Mouse (Mus musculus): Measurements from ENCODE around the gene Fgf4. TPM values are rescaled to one million over a fixed set of nuclear protein-coding genes. Genes with fewer than 3 reads are reported as not detected.

The Fgf4 gene
- polyA plus RNA-seq, 1 experiment: not detected

DNA sequence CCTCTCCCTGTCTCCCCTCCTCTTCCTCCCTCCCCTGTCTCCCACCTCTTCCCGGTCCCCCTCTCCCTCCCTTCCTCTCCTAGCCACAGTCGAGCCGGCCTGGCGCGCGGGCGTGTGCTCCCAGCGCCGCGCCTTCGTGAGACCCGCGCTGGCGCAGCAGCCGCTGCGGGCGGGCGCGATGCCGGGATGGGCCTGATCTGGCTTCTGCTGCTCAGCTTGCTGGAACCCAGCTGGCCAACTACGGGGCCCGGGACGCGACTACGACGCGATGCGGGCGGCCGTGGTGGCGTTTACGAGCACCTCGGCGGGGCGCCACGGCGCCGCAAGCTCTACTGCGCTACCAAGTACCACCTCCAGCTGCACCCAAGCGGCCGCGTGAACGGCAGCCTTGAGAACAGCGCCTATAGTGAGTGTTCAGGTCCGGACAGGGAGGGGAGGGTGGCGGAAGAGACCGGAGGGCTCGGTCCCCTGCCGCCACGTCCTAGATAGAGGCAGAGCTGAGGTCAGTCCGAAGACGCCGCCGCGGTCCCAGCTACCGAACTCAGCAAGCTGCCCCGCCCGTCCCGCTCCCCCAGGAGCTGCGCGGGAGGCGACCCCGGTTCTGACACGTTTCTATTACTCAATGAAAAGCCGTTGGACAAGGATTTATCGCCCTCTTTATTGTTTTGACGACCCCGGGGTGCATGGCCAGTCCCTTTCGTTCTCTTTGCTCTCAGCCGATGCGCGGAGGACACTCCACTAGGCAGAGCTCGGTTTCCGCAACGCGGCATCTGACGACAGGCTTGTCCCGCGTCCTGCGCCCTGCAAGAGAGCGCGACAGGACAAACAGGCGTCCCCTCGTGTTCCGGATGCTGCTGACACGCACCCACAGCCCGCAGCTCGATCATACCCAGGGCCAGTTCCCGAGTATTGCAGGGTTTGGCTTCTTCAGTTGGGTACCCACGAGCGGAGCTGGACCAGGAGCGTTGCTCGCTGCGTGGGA, 8.4 kb upstream of the Fgf4 start:
- no peak for DNase-seq
- WGBS: under 1% methylated on average over 94 of the region's 94 CpGs
- Histone ChIP-seq H3K4me3 (replicated peaks; ENCODE audit: extremely low read depth, low read depth, low read length) (no peak overlapping the region), H3K4me1 (ENCODE audit: control insufficient read depth, insufficient read depth, low read length) (no peaks in the 10 kb centered on the region)
- no peak for TF ChIP-seq CTCF (IDR thresholded peaks at IDR 0.05; ENCODE audit: insufficient read depth, low read length)
- no peak for TF ChIP-seq POLR2A (IDR thresholded peaks at IDR 0.05; ENCODE audit: borderline replicate concordance, extremely low read depth, low read depth, low read length)

DNA sequence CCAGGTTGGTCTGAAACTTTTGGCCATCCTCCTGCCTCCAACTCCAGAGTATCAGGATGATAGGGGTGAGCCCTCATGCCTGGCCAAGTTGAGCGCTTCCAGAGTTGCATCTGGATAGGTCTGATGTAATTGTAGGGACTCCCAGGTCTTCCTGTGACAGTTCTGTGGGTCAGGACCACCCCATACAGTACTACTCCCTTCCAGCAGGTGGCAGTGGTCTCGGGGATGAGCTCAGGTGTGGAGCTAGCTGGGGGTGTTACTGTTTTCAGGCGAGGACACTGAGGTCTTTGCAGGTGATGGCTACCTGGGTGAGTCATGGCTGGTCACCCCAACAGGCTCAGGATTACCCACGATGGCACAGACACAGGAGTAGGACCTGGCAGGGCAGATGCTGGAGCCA, 1.0 kb upstream of the Fgf4 start:
- TF ChIP-seq POLR2A (IDR thresholded peaks at IDR 0.05; ENCODE audit: borderline replicate concordance, extremely low read depth, low read depth, low read length) (no peak), CTCF (IDR thresholded peaks at IDR 0.05; ENCODE audit: insufficient read depth, low read length) (peak; percentile 80)
- Histone ChIP-seq H3K4me1 (ENCODE audit: control insufficient read depth, insufficient read depth, low read length) (no peaks in the 10 kb centered on the region), H3K4me3 (replicated peaks; ENCODE audit: extremely low read depth, low read depth, low read length) (no peak overlapping the region)
- DNase-seq: peak; percentile 62
- WGBS: 18% methylated on average over 4 of the region's 4 CpGs

DNA sequence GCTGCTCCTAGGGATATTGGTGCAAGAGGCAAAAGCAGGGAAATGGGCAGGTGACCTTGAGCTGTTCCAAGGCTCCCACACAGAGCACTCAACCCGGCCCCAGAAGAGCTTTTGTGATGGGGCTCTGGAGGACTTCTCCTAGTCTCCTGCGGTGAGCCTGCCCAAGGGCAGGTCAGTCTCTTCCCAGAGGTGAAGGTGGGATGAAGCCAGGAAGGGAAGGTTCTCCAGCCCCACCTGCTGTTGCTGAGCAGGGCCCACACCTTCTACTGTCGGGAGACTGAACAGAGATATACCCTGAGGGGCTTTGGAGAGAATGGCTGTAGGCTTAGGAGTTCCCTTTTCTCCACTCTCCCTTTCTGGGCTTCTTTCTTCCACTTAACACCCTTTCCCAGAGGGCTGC, 4.2 kb downstream of the Fgf4 start:
- WGBS: 53% methylated on average over 3 of the region's 3 CpGs
- TF ChIP-seq CTCF (IDR thresholded peaks at IDR 0.05; ENCODE audit: insufficient read depth, low read length) (no peak), POLR2A (IDR thresholded peaks at IDR 0.05; ENCODE audit: borderline replicate concordance, extremely low read depth, low read depth, low read length) (no peak)

DNA sequence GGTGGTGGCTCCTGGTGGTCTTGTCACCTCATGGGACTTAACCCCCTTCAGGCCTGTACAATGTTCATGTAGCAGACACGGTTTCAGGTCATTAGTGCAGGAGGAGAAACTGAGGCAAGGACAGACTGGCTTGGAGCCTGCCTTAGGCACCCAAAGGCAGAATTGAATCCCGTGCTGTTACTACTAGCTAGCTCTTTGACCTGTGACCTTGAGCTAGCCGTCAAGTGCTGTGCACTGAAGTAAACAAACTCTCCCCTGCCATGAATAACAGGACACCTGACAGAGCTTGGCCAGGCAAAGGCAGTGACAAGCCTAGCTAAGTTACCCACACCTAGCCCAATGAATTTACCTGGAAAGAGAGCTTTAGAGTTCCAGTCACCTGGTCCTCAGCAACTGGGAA, 7.8 kb downstream of the Fgf4 start:
- WGBS: 47% methylated on average over 3 of the region's 3 CpGs
- Histone ChIP-seq H3K4me1 (ENCODE audit: control insufficient read depth, insufficient read depth, low read length) (no peaks in the 10 kb centered on the region), H3K4me3 (replicated peaks; ENCODE audit: extremely low read depth, low read depth, low read length) (no peak overlapping the region)
- TF ChIP-seq POLR2A (IDR thresholded peaks at IDR 0.05; ENCODE audit: borderline replicate concordance, extremely low read depth, low read depth, low read length) (no peak), CTCF (IDR thresholded peaks at IDR 0.05; ENCODE audit: insufficient read depth, low read length) (no peak)
- DNase-seq: no peak

More for the DNA sequence above, 4.2 kb downstream of the Fgf4 start:
- Histone ChIP-seq H3K4me1 (ENCODE audit: control insufficient read depth, insufficient read depth, low read length) (no peaks in the 10 kb centered on the region), H3K4me3 (replicated peaks; ENCODE audit: extremely low read depth, low read depth, low read length) (no peak overlapping the region)
- DNase-seq: no peak

DNA sequence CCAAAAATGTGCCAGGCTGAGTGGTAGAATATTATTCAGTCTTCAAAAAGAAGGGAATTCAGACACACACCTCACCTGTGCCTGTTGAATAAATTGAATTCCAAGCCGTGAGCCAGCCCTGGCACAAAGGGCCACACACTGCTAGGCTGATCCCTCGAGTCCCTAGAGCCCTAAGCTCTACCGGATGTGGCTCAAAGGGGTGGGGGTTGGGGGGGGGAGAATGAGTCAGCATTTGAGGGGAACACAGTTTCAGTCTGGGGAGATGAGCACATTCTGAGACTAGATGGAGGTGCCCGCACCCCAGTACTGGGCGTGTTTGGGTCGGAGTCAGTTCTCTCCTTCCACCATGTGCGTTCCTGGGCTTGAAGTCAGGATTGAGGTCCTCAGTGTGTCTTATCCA, 10.0 kb downstream of the Fgf4 start:
- TF ChIP-seq POLR2A (IDR thresholded peaks at IDR 0.05; ENCODE audit: borderline replicate concordance, extremely low read depth, low read depth, low read length) (no peak), CTCF (IDR thresholded peaks at IDR 0.05; ENCODE audit: insufficient read depth, low read length) (no peak)
- no peak overlapping the region for H3K4me3 ChIP-seq (replicated peaks; ENCODE audit: extremely low read depth, low read depth, low read length)
- no peaks in the 10 kb centered on the region for H3K4me1 ChIP-seq (ENCODE audit: control insufficient read depth, insufficient read depth, low read length)
- no peak for DNase-seq
- 84% methylated on average over 7 of the region's 7 CpGs for WGBS

DNA sequence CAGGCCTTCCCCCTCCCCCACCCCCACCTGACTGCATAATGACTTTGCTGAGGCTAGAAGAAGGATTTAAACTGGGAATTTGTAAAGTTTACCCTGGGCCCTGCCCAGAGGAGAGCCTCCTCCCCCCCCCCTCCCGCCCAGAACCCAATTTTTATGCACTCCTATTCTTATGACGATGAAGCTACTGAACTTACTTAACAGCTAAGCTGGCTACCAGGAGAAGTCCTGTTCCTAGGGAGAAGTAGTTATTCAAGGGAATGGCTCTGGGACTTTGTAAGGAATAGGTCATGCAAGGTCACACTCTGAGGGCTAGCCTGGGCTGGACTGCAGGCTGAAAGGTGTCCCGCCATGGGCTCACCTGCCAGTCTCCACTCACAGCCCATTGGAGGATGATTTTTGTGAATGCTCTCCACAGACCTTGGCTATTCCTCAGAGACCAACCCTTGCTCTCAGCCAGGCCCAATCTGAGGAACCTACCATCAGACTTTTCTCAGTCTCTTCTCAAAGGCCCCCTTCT, 10.7 kb downstream of the Fgf4 start:
- TF ChIP-seq CTCF (IDR thresholded peaks at IDR 0.05; ENCODE audit: insufficient read depth, low read length) (no peak), POLR2A (IDR thresholded peaks at IDR 0.05; ENCODE audit: borderline replicate concordance, extremely low read depth, low read depth, low read length) (no peak)
- Histone ChIP-seq H3K4me1 (ENCODE audit: control insufficient read depth, insufficient read depth, low read length) (no peaks in the 10 kb centered on the region), H3K4me3 (replicated peaks; ENCODE audit: extremely low read depth, low read depth, low read length) (no peak overlapping the region)
- DNase-seq: no peak
- WGBS: 71% methylated on average over 3 of the region's 3 CpGs

DNA sequence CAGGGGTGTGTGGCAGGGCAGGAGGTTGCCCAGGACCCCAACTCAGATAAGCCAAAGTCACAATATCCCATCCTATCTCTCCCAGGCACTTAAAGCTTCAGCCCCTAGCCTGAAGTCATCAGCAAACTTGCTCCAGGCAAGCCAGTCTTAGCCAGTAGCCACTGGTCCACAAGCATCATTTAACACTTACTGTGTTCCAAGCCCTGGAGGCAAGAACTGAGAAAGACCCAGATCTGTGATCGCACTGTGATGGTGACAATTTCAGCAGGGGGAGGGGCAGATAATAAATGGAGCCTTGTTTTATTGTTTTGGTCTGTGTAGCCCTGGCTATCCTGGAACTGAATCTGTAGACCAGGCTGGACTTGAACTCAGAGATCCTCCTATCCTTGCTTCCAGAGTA, 11.5 kb downstream of the Fgf4 start:
- 95% methylated on average over 1 of the region's 1 CpGs for WGBS
- H3K4me1 ChIP-seq (ENCODE audit: control insufficient read depth, insufficient read depth, low read length): no peaks in the 10 kb centered on the region
- TF ChIP-seq POLR2A (IDR thresholded peaks at IDR 0.05; ENCODE audit: borderline replicate concordance, extremely low read depth, low read depth, low read length) (no peak), CTCF (IDR thresholded peaks at IDR 0.05; ENCODE audit: insufficient read depth, low read length) (no peak)
- no peak overlapping the region for H3K4me3 ChIP-seq (replicated peaks; ENCODE audit: extremely low read depth, low read depth, low read length)
- DNase-seq: no peak

DNA sequence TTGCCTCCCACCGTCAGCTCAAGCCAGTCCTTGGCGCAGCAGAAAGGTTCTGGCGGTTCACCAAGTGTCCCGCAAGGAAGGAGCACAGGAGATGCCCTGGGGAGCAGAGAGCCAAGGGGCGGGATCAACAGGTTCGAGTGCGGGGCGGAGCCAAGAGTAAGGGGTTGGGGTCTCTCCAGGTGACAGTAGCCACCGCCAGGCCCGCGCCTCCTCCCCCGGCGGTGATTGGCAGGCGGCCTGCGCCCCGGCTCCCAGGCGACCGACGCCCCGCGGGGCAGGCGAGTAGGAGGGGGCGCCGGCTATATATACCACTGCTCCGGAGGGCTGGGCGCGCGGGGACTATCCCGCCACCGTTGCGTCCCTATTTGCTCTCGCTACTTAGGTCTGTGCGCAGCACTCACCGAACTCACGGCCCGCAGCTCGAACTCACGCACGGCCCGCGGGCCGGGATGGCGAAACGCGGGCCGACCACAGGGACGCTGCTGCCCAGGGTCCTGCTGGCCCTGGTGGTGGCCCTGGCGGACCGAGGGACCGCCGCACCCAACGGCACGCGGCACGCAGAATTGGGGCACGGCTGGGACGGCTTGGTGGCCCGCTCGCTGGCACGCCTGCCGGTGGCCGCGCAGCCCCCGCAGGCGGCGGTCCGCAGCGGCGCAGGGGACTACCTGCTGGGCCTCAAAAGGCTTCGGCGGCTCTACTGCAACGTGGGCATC, 14.0 kb downstream of the Fgf4 start:
- no peaks in the 10 kb centered on the region for H3K4me1 ChIP-seq (ENCODE audit: control insufficient read depth, insufficient read depth, low read length)
- no peak for TF ChIP-seq POLR2A (IDR thresholded peaks at IDR 0.05; ENCODE audit: borderline replicate concordance, extremely low read depth, low read depth, low read length)
- no peak for TF ChIP-seq CTCF (IDR thresholded peaks at IDR 0.05; ENCODE audit: insufficient read depth, low read length)
- no peak overlapping the region for H3K4me3 ChIP-seq (replicated peaks; ENCODE audit: extremely low read depth, low read depth, low read length)
- DNase-seq: no peak
- WGBS: 1% methylated on average over 72 of the region's 72 CpGs

DNA sequence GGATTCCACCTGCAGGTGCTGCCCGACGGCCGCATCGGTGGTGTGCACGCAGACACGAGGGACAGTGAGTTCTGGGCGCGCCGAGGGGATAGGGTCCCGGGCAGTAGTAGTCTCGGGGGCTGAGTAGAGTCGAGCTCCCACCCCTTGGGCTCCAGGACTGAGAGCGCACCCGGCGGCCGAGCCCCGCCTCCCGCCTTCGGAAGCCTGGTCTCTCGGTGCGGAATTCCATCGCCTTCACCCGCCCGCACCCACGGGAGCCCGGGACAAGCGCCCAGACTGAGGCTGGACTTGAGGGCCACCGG, 14.6 kb downstream of the Fgf4 start:
- 1% methylated on average over 28 of the region's 28 CpGs for WGBS
- no peak for TF ChIP-seq CTCF (IDR thresholded peaks at IDR 0.05; ENCODE audit: insufficient read depth, low read length)
- TF ChIP-seq POLR2A (IDR thresholded peaks at IDR 0.05; ENCODE audit: borderline replicate concordance, extremely low read depth, low read depth, low read length): no peak
- H3K4me1 ChIP-seq (ENCODE audit: control insufficient read depth, insufficient read depth, low read length): no peaks in the 10 kb centered on the region
- H3K4me3 ChIP-seq (replicated peaks; ENCODE audit: extremely low read depth, low read depth, low read length): no peak overlapping the region
- no peak for DNase-seq

Measured in lung, adult 2 months (tissue).